Mouse (Mus musculus) E14TG2a.4 (cell line): ENCODE measurements around the gene Pycr1.

Experiments
- CTCF ChIP-seq: conservative IDR thresholded peaks from 2 replicates; pipeline ENCODE4 v1.5.1; 2014; ENCODE audit warnings: low read length
- NANOG ChIP-seq: IDR thresholded peaks from 2 replicates; pipeline ENCODE4 v1.6.1; 2014; ENCODE audit warnings: borderline replicate concordance, low read length, mixed read lengths
- POU5F1 ChIP-seq: IDR thresholded peaks from 2 replicates; pipeline ENCODE4 v1.6.1; 2014; ENCODE audit warnings: low read length, borderline replicate concordance

DNA sequence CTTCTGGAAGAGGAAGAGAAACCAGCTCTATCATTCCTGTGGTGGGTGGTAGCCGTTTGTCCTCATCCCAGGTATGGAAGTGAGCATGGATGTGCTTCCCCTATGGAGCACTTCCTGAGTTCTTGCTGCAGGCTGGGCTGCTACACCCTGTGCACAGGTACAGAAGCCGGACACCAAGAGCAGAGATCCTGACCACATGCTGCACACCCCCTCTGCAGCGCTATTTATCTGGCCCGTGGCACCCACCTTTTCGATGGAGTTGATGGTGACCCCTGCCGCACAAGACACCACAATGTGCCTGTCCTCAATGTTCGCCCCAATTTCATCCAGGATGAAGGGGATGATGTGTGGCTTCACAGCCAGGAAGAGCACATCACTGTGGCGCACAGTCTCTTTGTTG, 1.7 kb downstream of the Pycr1 start:
- TF ChIP-seq CTCF (no peak), POU5F1 (no peak), NANOG (no peak)
